Mouse (Mus musculus) hindbrain, postnatal 0 days (tissue): ENCODE measurements around the gene Fer1l4. TPM values are rescaled to one million over a fixed set of nuclear protein-coding genes. Genes with fewer than 3 reads are reported as not detected.

Experiments
- ATAC-seq: fragments of 200-750 bp; cut with Nextera tagmentation; 2 replicates; pipeline ENCODE4 v1.8.0; 2017; ENCODE audit warnings: mild to moderate bottlenecking, moderate TSS enrichment, moderate library complexity
- DNase-seq: peaks from one replicate; pipeline ENCODE4 v3.0.0-alpha.2; 2015; ENCODE audit warnings: low spot score
- H3K27ac ChIP-seq: fragments of 300-500 bp; sonication (generic); 2 replicates; pipeline ENCODE4 v1.5.1; 2014; ENCODE audit warnings: mild to moderate bottlenecking
- H3K27me3 ChIP-seq: fragments of 300-500 bp; sonication (generic); 2 replicates; pipeline ENCODE4 v1.6.1; 2014; ENCODE audit warnings: low read length, mixed read lengths; ENCODE audit not compliant: insufficient read depth
- H3K36me3 ChIP-seq: fragments of 300-500 bp; sonication (generic); 2 replicates; pipeline ENCODE4 v1.6.1; 2014; ENCODE audit warnings: low read length, mixed read lengths; ENCODE audit not compliant: insufficient read depth
- H3K4me1 ChIP-seq: fragments of 300-500 bp; sonication (generic); 2 replicates; pipeline ENCODE4 v1.6.1; 2014; ENCODE audit warnings: antibody characterized with exemption, low read length, mixed read lengths; ENCODE audit not compliant: insufficient read depth
- H3K4me2 ChIP-seq: fragments of 300-500 bp; sonication (generic); 2 replicates; pipeline ENCODE4 v1.6.1; 2014; ENCODE audit warnings: low read depth, mild to moderate bottlenecking, low read length, moderate library complexity, mixed read lengths
- H3K4me3 ChIP-seq: fragments of 300-500 bp; sonication (generic); 2 replicates; pipeline ENCODE4 v1.5.1; 2014; ENCODE audit warnings: low read length
- H3K9ac ChIP-seq: fragments of 300-500 bp; sonication (generic); replicated peaks from 2 replicates; pipeline ENCODE4 v1.6.1; 2014; ENCODE audit warnings: mild to moderate bottlenecking, low read length, moderate library complexity, mixed read lengths
- H3K9me3 ChIP-seq: fragments of 300-500 bp; sonication (generic); 2 replicates; pipeline ENCODE4 v1.6.1; 2016; ENCODE audit warnings: low read length, mixed read lengths
- CTCF ChIP-seq: IDR thresholded peaks from 2 replicates; pipeline ENCODE4 v1.5.1; 2016; ENCODE audit warnings: antibody characterized with exemption, control low read depth, low read depth
- WGBS: fragments of 180-500 bp; shearing (Covaris S2); extraction: QIAGEN DNeasy Blood & Tissue Kit; methylation state at CpG from one replicate; pipeline ENCODE4 v1.1.7; 2014; 5-methylcytosine and 5-hydroxymethylcytosine counted together
- polyA plus RNA-seq: library from polyadenylated mRNA; unstranded; fragments of >200 nt; fragmentation: Nextera tagmentation; extraction: Ambion mirVana; gene quantifications from 2 replicates; pipeline ENCODE4 v1.2.1, GENCODE M21; 2015
- total RNA-seq: library from RNA; depleted of rRNA; stranded (reverse); fragments of >200 nt; gene quantifications from 2 replicates; pipeline ENCODE4 v1.2.3, GENCODE M21; 2014

The Fer1l4 gene
- total and polyA plus RNA-seq, 2 experiments from 2014 or later, result not detected

GRCm38 (mm10) chr2:156065099-156066041, 12.6 kb upstream of the Fer1l4 start, which contains the start of gene Spag4:
Gene Spag4 (plus strand): TSS chr2:156065175.
- no peak for TF ChIP-seq CTCF
- WGBS, result under 1% methylated on average over 61 of the region's 81 CpGs
- H3K4me3 ChIP-seq, result peak within 1 kb of the TSS; percentile 61
- H3K9ac ChIP-seq, result peak within 1 kb of the TSS; percentile 66
- peak; percentile 80 for DNase-seq
- H3K9me3 ChIP-seq, result no peaks in the 10 kb centered on the region
- H3K4me1 ChIP-seq, result peaks cover 10% of the 10 kb centered on the region; the same call in 1 of the 2 replicates
- peaks cover 19% of the 10 kb centered on the region; the same call in 1 of the 2 replicates for H3K36me3 ChIP-seq
- peak within 1 kb of the TSS; percentile 81 for H3K4me2 ChIP-seq
- peak; percentile 83 for ATAC-seq
- no peaks in the 10 kb centered on the region for H3K27me3 ChIP-seq
- H3K27ac ChIP-seq, result peak within 1 kb of the TSS; percentile 78

DNA sequence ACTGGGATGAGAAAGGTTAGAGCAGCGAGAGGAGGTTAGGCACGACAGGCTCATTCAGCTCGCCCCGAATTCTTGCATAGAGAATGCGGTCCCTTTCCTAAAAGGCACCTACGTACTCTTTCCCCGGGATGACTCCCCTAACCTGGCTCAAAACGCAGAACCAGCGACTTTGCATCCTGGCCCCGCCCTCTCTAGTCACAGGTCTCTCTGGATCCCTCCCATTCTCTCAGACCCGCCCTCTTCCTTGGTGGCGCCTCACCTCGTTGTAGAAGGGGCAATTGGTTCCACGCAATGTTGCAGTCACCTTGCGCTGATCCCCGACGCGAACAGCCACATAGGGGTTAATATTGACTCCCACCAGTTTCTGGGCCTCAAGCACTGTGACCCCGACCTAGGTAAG, 4.8 kb downstream of the Fer1l4 start:
- H3K4me3 ChIP-seq, result no peak overlapping the region
- no peaks in the 10 kb centered on the region for H3K36me3 ChIP-seq
- DNase-seq, result no peak
- H3K27me3 ChIP-seq, result no peaks in the 10 kb centered on the region
- no peaks in the 10 kb centered on the region for H3K4me1 ChIP-seq
- no peak for TF ChIP-seq CTCF
- no peak for ATAC-seq
- no peaks in the 10 kb centered on the region for H3K9me3 ChIP-seq
- 9% methylated on average over 19 of the region's 19 CpGs for WGBS
- H3K9ac ChIP-seq, result no peak overlapping the region
- no peak overlapping the region for H3K27ac ChIP-seq
- H3K4me2 ChIP-seq, result peak overlapping the region; percentile 28; the same call in 1 of the 2 replicates

GRCm38 (mm10) chr2:156042903-156043302, 9.8 kb downstream of the Fer1l4 start:
- Histone ChIP-seq H3K9ac (no peak overlapping the region), H3K27ac (no peak overlapping the region), H3K4me2 (no peak overlapping the region), H3K4me3 (no peak overlapping the region), H3K27me3 (no peaks in the 10 kb centered on the region), H3K4me1 (no peaks in the 10 kb centered on the region), H3K9me3 (no peaks in the 10 kb centered on the region), H3K36me3 (no peaks in the 10 kb centered on the region)
- no peak for DNase-seq
- no peak for ATAC-seq
- 81% methylated on average over 8 of the region's 8 CpGs for WGBS
- no peak for TF ChIP-seq CTCF

GRCm38 (mm10) chr2:156039390-156039789, 13.4 kb downstream of the Fer1l4 start:
- H3K27ac ChIP-seq, result no peak overlapping the region
- H3K4me3 ChIP-seq, result no peak overlapping the region
- WGBS, result 89% methylated on average over 3 of the region's 3 CpGs
- no peak overlapping the region for H3K9ac ChIP-seq
- no peaks in the 10 kb centered on the region for H3K9me3 ChIP-seq
- no peak for TF ChIP-seq CTCF
- no peak for ATAC-seq
- DNase-seq, result no peak
- no peaks in the 10 kb centered on the region for H3K36me3 ChIP-seq
- H3K4me2 ChIP-seq, result no peak overlapping the region
- no peaks in the 10 kb centered on the region for H3K27me3 ChIP-seq
- no peaks in the 10 kb centered on the region for H3K4me1 ChIP-seq

GRCm38 (mm10) chr2:156025482-156025881, 27.3 kb downstream of the Fer1l4 start:
- no peak overlapping the region for H3K4me2 ChIP-seq
- DNase-seq (peak; percentile 31), ATAC-seq (no peak)
- H3K9me3 ChIP-seq, result no peaks in the 10 kb centered on the region
- no peak overlapping the region for H3K4me3 ChIP-seq
- H3K36me3 ChIP-seq, result no peaks in the 10 kb centered on the region
- TF ChIP-seq CTCF, result no peak
- H3K27me3 ChIP-seq, result no peaks in the 10 kb centered on the region
- H3K27ac ChIP-seq, result no peak overlapping the region
- H3K9ac ChIP-seq, result no peak overlapping the region
- no peaks in the 10 kb centered on the region for H3K4me1 ChIP-seq

DNA sequence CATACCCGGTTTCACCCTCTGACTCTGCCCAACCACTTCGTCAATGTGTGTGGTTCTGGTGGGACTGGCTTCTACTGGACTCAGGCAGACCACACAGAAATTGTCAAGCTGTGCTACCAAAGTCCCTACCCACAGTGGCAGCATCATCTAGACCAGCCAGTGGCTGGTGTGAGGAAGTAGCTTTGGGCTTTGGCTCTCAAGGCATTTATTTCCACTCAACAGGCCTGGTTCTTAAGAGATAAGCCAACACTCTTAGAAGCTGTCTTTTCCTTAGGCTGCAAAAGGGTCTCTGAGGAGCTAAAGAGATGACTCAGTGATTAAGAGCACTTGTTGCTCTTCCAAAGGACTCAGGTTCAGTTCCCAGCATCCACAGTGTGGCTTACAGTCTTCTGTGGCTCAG, 31.0 kb downstream of the Fer1l4 start:
- TF ChIP-seq CTCF, result no peak
- ATAC-seq (no peak), DNase-seq (no peak)
- H3K4me2 ChIP-seq, result no peak overlapping the region
- peaks cover 26% of the 10 kb centered on the region; the same call in 1 of the 2 replicates for H3K36me3 ChIP-seq
- no peaks in the 10 kb centered on the region for H3K4me1 ChIP-seq
- no peak overlapping the region for H3K27ac ChIP-seq
- H3K4me3 ChIP-seq, result no peak overlapping the region
- H3K9ac ChIP-seq, result no peak overlapping the region
- H3K9me3 ChIP-seq, result no peaks in the 10 kb centered on the region
- no peaks in the 10 kb centered on the region for H3K27me3 ChIP-seq
- WGBS, result 81% methylated on average over 2 of the region's 2 CpGs

DNA sequence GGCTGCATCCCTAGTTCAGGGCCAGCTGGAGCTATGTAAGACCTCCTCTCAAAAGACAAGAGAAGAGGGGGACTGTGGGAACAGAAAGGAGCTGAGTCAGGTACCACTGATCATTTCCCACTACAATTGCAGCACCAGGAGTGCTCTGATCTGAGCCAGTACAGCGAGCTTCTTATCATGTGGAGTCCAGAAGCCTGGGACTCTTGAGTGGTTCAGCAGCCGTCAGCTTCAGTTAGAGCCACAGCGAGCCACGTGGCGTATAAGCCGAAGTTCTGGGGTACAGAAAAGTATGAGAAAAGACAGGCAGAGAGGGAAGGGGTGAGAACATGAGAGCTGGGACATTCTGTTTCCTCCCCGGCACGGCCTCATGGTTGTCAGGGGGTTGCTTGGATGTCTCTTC, 31.5 kb downstream of the Fer1l4 start:
- WGBS, result 93% methylated on average over 8 of the region's 8 CpGs
- DNase-seq (no peak), ATAC-seq (no peak)
- Histone ChIP-seq H3K27ac (no peak overlapping the region), H3K4me2 (no peak overlapping the region), H3K36me3 (peaks cover 31% of the 10 kb centered on the region; the same call in 1 of the 2 replicates), H3K9ac (no peak overlapping the region), H3K4me1 (no peaks in the 10 kb centered on the region), H3K4me3 (no peak overlapping the region), H3K27me3 (no peaks in the 10 kb centered on the region), H3K9me3 (no peaks in the 10 kb centered on the region)
- no peak for TF ChIP-seq CTCF
